Mouse (Mus musculus) forebrain, embryonic 10.5 days (tissue): ENCODE data around the gene Scn10a. TPM values are rescaled to one million over a fixed set of nuclear protein-coding genes. Genes with fewer than 3 reads are reported as not detected.

ENCODE experiments used
- DNase-seq: peaks from one replicate; pipeline ENCODE4 v3.0.0-alpha.2; 2017; ENCODE audit warnings: low spot score; ENCODE audit errors: extremely low spot score
- H3K27ac ChIP-seq: fragments of 300-500 bp; sonication (generic); 2 replicates; pipeline ENCODE4 v1.5.1; 2016; ENCODE audit warnings: mild to moderate bottlenecking
- H3K27me3 ChIP-seq: fragments of 300-500 bp; sonication (generic); 2 replicates; pipeline ENCODE4 v1.6.1; 2016; ENCODE audit warnings: mild to moderate bottlenecking; ENCODE audit not compliant: poor library complexity, severe bottlenecking
- H3K36me3 ChIP-seq: fragments of 300-500 bp; sonication (generic); replicated peaks from 2 replicates; pipeline ENCODE4 v1.6.1; 2016; ENCODE audit warnings: mild to moderate bottlenecking, moderate library complexity
- H3K4me1 ChIP-seq: fragments of 300-500 bp; sonication (generic); 2 replicates; pipeline ENCODE4 v1.6.1; 2016
- H3K4me3 ChIP-seq: fragments of 300-500 bp; sonication (generic); 2 replicates; pipeline ENCODE4 v1.5.1; 2016; ENCODE audit warnings: mild to moderate bottlenecking, moderate library complexity
- H3K9me3 ChIP-seq: fragments of 300-500 bp; sonication (generic); 2 replicates; pipeline ENCODE4 v1.6.1; 2016; ENCODE audit warnings: mild to moderate bottlenecking, moderate library complexity
- WGBS: fragments of 180-500 bp; shearing (Covaris S2); methylation state at CpG from one replicate; pipeline ENCODE4 v1.1.7; 2016; 5-methylcytosine and 5-hydroxymethylcytosine counted together
- polyA plus RNA-seq: library from polyadenylated mRNA; unstranded; fragments of >200 nt; fragmentation: Nextera tagmentation; extraction: Ambion mirVana; gene quantifications from 2 replicates; pipeline ENCODE4 v1.2.1, GENCODE M21; 2016

The Scn10a gene
- polyA plus RNA-seq, 1 experiment from 2014 or later = not detected

DNA sequence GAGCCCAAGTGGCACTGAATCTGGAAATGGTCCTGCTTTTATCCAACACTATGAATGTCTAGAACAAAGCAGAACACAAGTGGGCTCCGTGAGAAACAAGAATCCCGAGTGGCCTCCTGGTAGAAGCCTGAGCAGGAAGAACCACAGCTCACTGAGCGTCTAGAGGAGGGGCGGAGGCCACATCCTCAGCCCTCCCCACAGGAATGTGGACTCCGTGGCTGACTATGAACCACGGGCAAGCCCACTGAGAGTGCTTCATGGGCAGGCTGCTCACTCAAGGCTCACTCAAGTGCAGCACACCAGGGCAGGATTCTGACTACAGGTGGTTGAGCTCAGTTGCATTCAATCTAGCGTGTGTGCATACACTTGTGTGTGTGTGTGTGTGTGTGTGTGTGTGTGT is 27.6 kb downstream of the Scn10a start:
- H3K4me3 ChIP-seq = no peak overlapping the region
- H3K9me3 ChIP-seq = no peaks in the 10 kb centered on the region
- WGBS = 80% methylated on average over 7 of the region's 7 CpGs

DNA sequence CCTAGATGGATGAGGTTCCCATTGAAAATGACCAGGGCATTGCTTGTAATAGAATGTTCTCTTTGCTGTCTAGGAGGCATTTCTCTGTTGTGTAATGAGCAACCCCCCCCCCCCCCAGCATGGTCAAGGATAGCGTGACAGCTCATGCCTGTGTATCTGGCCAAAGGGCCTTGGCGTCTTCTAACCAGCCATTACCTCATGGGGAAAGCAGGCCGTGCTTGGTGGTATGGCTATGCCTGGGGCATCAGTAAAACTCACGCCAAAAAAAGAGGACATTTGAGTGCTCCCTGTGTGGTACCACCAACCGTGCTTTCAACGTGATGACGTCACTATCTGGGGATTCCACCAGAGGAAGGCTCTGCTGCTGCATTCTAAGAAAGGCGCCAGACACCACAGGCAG is 28.1 kb downstream of the Scn10a start:
- Histone ChIP-seq H3K27ac (no peak overlapping the region), H3K4me3 (no peak overlapping the region), H3K9me3 (no peaks in the 10 kb centered on the region; the same call in 1 of the 2 replicates), H3K27me3 (no peaks in the 10 kb centered on the region), H3K36me3 (no peaks in the 10 kb centered on the region), H3K4me1 (0 out of 2 replicates have a peak, but pooled peaks cover 3% of the 10 kb centered on the region)
- 82% methylated on average over 8 of the region's 8 CpGs for WGBS
- no peak for DNase-seq

More for the DNA sequence above, 27.6 kb downstream of the Scn10a start:
- Histone ChIP-seq H3K36me3 (no peaks in the 10 kb centered on the region), H3K27me3 (no peaks in the 10 kb centered on the region), H3K27ac (no peak overlapping the region), H3K4me1 (0 out of 2 replicates have a peak, but pooled peaks cover 3% of the 10 kb centered on the region)
- no peak for DNase-seq

DNA sequence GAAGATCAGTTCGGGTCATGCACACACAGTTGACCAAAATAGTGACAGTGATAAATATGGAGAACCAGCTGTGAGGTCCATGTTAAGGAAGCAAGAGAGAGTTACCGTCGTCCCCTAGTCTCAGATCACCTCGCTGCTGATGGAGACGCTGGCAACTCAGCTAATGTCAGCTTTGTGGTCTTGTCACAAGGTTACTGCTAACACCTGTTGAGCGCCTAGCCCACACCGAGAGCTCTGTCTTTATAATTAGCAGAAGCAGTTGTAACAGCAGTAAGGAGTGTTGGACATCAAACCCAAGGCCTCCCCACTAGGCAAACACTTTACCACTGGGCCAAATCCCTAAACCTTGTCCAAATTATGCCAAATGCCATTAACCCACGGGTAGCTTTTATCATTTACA is 31.2 kb downstream of the Scn10a start:
- H3K4me3 ChIP-seq = no peak overlapping the region
- DNase-seq = no peak
- H3K36me3 ChIP-seq = no peaks in the 10 kb centered on the region
- WGBS = 78% methylated on average over 8 of the region's 8 CpGs
- no peak overlapping the region for H3K27ac ChIP-seq
- no peaks in the 10 kb centered on the region; the same call in 1 of the 2 replicates for H3K9me3 ChIP-seq
- no peaks in the 10 kb centered on the region for H3K27me3 ChIP-seq
- H3K4me1 ChIP-seq = 0 out of 2 replicates have a peak, but pooled peaks cover 3% of the 10 kb centered on the region

DNA sequence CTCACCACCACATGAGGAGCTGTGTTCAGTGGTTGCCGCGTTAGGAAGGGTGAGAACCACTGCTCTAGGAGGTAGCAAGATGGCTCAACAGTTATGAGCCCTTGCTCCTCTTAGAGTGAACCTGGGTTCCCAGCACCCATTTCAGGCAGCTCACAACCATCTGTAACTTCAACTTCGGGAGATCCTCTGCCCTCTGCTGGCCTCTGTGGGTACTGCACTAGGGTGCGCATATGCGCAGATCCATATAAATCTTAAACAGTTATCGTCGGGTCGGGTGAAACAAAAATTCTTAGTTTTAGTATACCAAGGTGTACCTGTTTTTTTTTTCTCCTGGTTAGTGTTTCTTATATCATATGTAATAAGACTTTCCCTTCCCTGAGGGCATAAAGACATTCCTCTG is 32.9 kb downstream of the Scn10a start:
- Histone ChIP-seq H3K27me3 (no peaks in the 10 kb centered on the region), H3K9me3 (no peaks in the 10 kb centered on the region; the same call in 1 of the 2 replicates), H3K4me1 (peaks cover 9% of the 10 kb centered on the region), H3K36me3 (no peaks in the 10 kb centered on the region), H3K27ac (no peak overlapping the region), H3K4me3 (no peak overlapping the region)
- no peak for DNase-seq
- 91% methylated on average over 8 of the region's 8 CpGs for WGBS

DNA sequence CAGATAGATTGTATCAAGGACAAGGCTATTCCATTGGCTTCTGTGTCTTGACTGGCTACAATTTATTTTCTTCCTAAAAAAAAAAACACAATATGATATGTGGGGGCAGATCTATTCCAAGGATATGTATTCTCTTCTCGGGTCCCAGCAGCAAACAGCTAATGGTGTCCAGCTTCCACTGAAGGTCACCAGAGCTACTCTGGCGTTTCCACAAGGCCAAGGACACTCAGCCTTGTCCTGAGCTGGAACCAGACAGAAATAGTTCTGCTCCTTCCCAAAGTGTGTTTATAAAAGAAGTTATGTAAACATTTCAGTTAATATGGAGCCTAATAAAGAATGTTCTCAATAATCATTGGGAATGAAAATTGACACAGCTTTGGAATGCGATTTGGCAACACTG is 38.2 kb downstream of the Scn10a start:
- no peak overlapping the region for H3K27ac ChIP-seq
- WGBS = 85% methylated on average over 3 of the region's 3 CpGs
- H3K4me3 ChIP-seq = no peak overlapping the region
- H3K4me1 ChIP-seq = peaks cover 11% of the 10 kb centered on the region
- H3K27me3 ChIP-seq = no peaks in the 10 kb centered on the region
- no peak for DNase-seq
- no peaks in the 10 kb centered on the region for H3K36me3 ChIP-seq
- no peaks in the 10 kb centered on the region for H3K9me3 ChIP-seq

DNA sequence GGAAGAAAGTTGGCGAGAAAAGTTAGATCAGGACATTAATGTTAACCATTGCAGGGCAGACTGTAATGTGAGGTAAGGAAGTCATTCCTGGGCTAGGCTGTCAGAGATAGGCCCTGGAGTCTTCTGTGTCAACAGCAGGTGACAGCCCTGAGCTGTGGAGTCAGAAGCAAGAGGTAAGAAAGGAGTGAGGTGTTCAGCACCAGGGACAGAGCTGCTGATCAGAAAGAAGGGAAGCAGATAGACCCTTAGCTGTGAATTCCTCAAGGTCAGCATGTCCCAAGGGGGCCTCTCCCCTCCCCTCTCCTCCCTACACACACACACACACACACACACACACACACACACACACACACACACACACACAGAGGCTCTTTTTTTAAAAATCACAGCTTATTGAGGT is 55.0 kb downstream of the Scn10a start:
- H3K27ac ChIP-seq = no peak overlapping the region
- no peaks in the 10 kb centered on the region for H3K36me3 ChIP-seq
- H3K9me3 ChIP-seq = no peaks in the 10 kb centered on the region
- H3K4me1 ChIP-seq = peaks cover 8% of the 10 kb centered on the region
- H3K4me3 ChIP-seq = no peak overlapping the region
- DNase-seq = no peak
- WGBS = 78% methylated on average over 1 of the region's 1 CpGs
- no peaks in the 10 kb centered on the region for H3K27me3 ChIP-seq

DNA sequence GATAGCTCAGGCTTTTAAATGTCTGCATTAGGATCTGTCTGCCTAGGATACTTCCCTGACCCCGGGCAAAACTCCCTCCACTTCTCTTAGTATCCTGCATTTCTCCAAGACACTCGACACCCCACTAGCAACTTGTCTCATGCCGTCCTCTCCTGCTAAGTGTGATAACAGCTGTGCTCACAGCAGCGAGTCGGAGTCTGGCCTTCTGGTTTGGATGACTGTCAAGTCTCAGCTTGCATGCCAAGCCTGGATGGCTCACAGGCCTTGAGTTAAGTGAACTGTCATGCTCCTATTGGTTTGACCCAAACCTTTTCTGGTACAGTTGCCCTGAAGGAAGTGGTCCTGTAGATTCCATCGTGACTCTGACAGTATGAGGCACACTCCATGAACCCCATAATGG is 63.0 kb downstream of the Scn10a start:
- no peak overlapping the region for H3K27ac ChIP-seq
- H3K4me1 ChIP-seq = no peaks in the 10 kb centered on the region
- no peaks in the 10 kb centered on the region for H3K27me3 ChIP-seq
- no peak overlapping the region for H3K4me3 ChIP-seq
- no peak for DNase-seq
- 73% methylated on average over 6 of the region's 6 CpGs for WGBS
- H3K9me3 ChIP-seq = no peaks in the 10 kb centered on the region
- H3K36me3 ChIP-seq = no peaks in the 10 kb centered on the region

DNA sequence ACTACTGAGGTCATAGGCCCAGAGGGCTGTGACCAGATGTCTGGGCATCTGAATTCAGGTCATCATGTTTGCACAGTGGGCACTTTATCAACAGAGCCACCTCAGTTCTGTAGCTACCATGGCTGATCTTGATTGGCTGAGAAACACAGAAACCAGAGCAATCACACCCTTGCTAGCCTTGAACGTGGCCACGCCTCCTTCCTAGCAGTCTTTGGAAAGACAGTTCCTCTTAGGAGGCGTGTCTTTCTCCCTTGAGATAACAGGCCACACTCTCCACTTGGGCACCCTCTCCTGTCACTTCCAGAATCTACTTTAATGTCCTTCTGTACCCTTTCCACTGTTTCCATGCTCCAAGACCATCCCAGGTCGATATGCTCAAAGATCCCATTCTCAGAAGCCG is 65.4 kb downstream of the Scn10a start:
- Histone ChIP-seq H3K4me1 (no peaks in the 10 kb centered on the region), H3K36me3 (no peaks in the 10 kb centered on the region), H3K27me3 (no peaks in the 10 kb centered on the region), H3K4me3 (no peak overlapping the region), H3K9me3 (no peaks in the 10 kb centered on the region), H3K27ac (no peak overlapping the region)
- DNase-seq = no peak
- WGBS = 73% methylated on average over 5 of the region's 5 CpGs

DNA sequence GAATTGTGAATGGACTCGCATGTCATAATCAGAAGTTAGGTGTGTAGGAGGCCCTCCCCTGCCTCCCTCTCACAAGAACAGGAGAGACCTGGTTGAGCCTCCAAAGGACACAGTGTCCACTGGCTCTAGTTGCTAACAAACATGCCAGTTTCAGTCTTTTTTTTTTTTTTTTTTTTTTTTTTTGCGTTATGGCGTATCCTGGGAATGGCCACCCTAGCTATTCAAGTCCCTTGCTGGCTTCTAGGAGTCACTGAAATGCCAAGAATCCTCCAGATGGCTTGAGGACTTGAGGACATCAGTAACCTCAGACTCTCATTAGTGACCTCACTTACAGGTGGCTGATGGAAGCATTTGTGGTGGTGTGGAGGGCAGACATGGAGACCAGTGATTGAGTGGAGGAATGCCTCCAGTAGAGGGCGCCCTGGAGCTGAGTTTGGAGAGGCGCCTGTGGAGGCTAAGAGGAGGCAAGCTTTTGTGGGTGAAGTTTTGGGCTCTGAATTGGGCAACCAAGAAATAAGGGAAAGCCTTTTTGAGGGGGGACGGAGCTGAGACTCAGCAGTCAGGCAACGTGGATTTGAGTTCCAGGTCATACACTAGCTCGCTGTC is 72.1 kb downstream of the Scn10a start:
- Histone ChIP-seq H3K4me1 (peaks cover 9% of the 10 kb centered on the region; the same call in 1 of the 2 replicates), H3K27ac (no peak overlapping the region), H3K36me3 (no peaks in the 10 kb centered on the region), H3K27me3 (no peaks in the 10 kb centered on the region), H3K4me3 (no peak overlapping the region), H3K9me3 (no peaks in the 10 kb centered on the region)
- peak; percentile 77 for DNase-seq
- WGBS = 61% methylated on average over 8 of the region's 8 CpGs

DNA sequence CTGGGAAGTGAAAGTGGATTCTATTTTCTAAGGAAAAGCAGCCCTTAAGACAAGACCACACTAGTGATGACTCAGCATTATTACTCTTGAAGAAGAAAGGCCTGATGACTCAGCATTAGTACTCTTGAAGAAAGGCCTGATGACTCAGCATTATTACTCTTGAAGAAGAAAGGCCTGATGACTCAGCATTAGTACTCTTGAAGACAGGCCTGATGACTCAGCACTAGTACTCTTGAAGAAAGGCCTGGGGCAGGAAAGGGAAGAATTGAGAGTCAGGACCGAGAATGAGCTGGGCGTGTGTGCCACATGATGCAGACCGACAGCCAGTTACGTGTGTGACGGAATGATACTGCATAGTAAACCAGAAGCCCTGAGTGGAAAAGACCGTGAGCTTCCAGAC is 77.1 kb downstream of the Scn10a start:
- no peak overlapping the region for H3K4me3 ChIP-seq
- H3K9me3 ChIP-seq = no peaks in the 10 kb centered on the region
- no peak for DNase-seq
- H3K4me1 ChIP-seq = peaks cover 9% of the 10 kb centered on the region; the same call in 1 of the 2 replicates
- 92% methylated on average over 6 of the region's 6 CpGs for WGBS
- no peaks in the 10 kb centered on the region for H3K36me3 ChIP-seq
- H3K27ac ChIP-seq = no peak overlapping the region
- no peaks in the 10 kb centered on the region for H3K27me3 ChIP-seq

DNA sequence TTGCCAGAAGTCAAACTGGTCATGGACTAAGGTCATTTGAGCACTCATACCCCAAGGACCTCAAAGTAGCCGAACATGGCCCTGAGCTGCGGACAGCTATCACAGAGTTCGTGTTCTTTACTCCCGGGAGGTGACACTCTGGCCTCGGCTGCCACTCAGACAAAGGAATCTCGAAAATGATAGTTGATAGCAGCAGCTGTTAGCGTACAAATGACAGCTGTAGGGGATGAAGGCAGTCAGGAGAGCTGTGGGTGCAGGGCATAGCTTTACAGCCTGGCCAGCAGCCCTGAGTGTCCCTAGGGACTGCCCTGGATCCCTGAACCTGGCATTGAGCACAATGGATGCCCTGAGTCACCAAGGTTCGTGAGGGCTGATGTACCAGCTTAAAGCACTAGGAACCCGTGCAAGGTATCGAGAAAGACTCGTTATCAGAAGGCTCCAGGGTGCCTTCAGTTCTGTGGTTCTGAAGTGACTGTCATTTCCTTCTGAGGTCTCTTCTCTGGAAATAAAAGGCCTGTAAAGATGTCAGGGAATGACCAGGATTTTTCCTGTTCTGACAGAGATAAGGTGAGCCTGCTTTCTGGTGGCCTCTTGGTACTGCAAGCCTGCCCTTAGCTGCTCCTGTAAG is 84.8 kb downstream of the Scn10a start:
- Histone ChIP-seq H3K27ac (no peak overlapping the region), H3K27me3 (peaks cover 4% of the 10 kb centered on the region), H3K4me3 (no peak overlapping the region), H3K4me1 (peaks cover 24% of the 10 kb centered on the region), H3K36me3 (no peaks in the 10 kb centered on the region), H3K9me3 (no peaks in the 10 kb centered on the region)
- no peak for DNase-seq
- WGBS = 84% methylated on average over 11 of the region's 11 CpGs

DNA sequence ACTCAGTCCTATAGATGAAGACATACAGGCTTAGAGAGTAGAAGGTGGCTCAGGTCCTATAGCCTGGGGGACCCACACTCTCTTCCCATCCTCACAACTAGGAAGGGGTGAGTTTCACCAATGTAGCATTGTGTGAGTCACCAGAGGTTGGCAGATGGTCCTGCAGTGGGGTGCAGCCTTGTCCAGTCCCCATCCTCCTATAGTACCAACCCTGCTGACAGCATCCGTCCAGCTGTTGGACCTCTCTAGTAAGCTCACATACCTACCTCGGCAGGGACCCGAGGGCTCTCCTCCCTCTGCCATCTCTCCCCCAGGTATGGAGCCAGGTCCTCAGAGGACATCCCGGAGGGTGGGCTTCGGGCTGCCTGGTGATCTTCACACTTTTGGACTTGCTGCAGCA is 85.6 kb downstream of the Scn10a start:
- 86% methylated on average over 5 of the region's 5 CpGs for WGBS

DNA sequence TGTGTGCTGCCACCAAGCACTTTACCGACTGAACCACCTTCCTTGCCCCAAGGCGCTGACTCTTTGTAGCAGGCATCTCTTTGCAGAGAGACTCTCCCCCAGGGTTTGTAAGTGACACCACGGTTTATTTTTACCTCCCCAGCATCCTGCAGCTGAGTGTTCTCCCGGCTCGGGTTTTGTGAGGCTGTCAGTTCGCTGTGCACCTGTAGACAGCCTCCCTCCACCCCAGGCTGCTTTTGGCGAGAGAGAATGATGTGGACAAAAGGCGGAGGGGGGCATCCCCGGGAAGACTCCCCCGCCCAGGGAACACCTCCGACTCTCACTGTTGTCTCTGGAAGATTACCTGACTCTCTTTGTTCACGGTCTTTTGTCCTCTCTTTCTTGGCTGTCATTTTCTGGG is 86.3 kb downstream of the Scn10a start:
- 36% methylated on average over 12 of the region's 12 CpGs for WGBS
- H3K9me3 ChIP-seq = no peaks in the 10 kb centered on the region
- peaks cover 4% of the 10 kb centered on the region for H3K27me3 ChIP-seq
- no peaks in the 10 kb centered on the region for H3K36me3 ChIP-seq
- no peak for DNase-seq
- H3K4me1 ChIP-seq = peaks cover 24% of the 10 kb centered on the region
- no peak overlapping the region for H3K27ac ChIP-seq
- H3K4me3 ChIP-seq = no peak overlapping the region

More for the DNA sequence above, 85.6 kb downstream of the Scn10a start:
- H3K4me3 ChIP-seq = no peak overlapping the region
- H3K4me1 ChIP-seq = peaks cover 24% of the 10 kb centered on the region
- no peak overlapping the region for H3K27ac ChIP-seq
- peaks cover 4% of the 10 kb centered on the region for H3K27me3 ChIP-seq
- no peaks in the 10 kb centered on the region for H3K36me3 ChIP-seq
- DNase-seq = no peak
- H3K9me3 ChIP-seq = no peaks in the 10 kb centered on the region
